Mouse (Mus musculus): ENCODE results near the gene Dab2ip. TPM values are rescaled to one million over a fixed set of nuclear protein-coding genes. Genes with fewer than 3 reads are reported as not detected.
A peak's percentile ranks its signal among the peaks of the same experiment; 100 is the strongest.

The Dab2ip gene
- total RNA-seq, 4 experiments from 2014 or later, result 87.5 to 90.5 (median 89.7) TPM

GRCm38 (mm10) chr2:35712611-35713010 is 154.5 kb downstream of the Dab2ip start:
- no peak for DNase-seq (ENCODE audit: low spot score in 2 of 2)

GRCm38 (mm10) chr2:35713460-35713859 is 155.4 kb downstream of the Dab2ip start:
- DNase-seq (ENCODE audit: low spot score in 2 of 2), result no peak

DNA sequence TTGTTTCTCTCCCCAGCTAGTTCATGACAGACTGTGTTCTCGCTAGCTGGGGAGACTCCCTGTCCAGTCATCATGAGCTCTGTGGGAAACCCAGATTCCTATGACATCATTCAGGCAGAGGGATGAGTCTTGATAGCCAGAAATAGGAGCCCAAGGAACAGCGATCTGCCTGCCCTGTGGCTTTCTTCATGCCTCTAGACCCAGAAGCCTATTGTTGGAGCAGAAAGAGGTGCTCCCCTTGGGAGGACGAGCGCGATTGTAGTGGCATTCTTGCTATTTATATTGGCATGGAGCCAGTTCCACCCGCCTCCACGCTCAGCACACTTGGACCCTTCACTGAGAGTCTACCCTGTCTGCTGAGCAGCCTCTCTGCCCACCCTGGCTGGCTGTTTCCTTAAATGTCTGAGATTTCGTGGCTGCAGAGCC is 156.7 kb downstream of the Dab2ip start:
- DNase-seq (ENCODE audit: low spot score in 2 of 2), result no peak

DNA sequence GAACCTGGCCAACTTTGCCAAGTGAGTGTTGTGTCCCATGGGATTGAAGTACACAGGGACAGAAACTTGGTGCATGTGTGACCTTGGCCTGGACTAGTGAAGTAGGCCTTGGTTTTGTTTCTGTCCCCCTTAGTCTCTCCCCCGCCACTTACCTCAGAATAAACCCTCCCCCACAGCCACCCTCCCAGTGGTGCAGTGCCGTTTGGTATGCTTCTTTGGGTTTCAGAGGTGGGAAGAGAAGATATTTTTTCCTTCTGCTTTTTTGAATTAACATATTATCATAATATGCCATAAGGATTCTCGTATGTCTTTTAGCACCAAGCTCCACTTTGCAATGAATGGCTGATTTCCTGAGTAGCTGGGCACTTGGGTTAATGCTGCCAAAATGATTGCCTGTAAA is 157.4 kb downstream of the Dab2ip start:
- no peak for DNase-seq (ENCODE audit: low spot score in 2 of 2)

DNA sequence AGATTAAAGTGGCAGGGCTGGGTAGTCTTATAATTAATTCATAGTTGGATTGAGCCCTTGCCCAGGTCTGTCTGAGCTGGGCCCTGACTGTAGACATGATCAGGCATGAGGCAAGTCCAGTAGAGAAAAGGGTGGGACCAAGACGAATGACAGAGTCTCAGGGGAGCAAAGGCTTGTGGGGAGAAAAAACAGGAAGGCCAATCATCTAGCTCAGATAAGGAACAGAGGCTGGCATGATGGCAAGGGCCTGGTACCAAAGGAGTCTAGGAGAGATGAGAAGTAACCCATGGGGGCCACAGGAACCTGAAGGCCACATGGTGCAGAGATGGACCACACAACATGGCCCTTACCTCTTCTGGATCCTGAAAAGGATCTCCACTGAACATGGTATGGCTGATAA is 158.1 kb downstream of the Dab2ip start:
- DNase-seq (ENCODE audit: low spot score in 2 of 2), result no peak

GRCm38 (mm10) chr2:35718003-35718500 is 160.0 kb downstream of the Dab2ip start:
- DNase-seq (ENCODE audit: low spot score in 2 of 2), result no peak

DNA sequence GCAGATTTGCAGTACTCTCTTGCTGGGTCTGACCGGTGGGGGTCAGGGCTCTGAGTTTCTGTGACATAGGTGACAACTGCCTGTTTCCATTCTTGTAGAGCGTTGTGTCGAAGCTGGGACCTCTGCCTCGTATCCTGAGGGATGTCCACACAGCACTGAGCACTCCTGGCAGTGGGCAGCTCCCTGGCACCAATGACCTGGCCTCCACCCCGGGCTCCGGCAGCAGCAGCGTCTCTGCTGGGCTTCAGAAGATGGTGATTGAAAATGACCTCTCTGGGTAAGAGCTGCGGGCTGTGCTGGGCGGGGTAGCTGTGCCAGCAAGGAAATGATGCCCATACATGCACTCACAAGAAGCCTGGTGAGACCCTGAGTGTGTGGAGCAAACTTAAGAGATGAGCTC is 160.6 kb downstream of the Dab2ip start:
- DNase-seq (ENCODE audit: low spot score in 2 of 2), result no peak

GRCm38 (mm10) chr2:35719230-35720005 is 161.4 kb downstream of the Dab2ip start:
- DNase-seq (ENCODE audit: low spot score in 2 of 2), result peak in 1 of 2 experiments; percentile 68

GRCm38 (mm10) chr2:35720104-35720503 is 162.0 kb downstream of the Dab2ip start:
- peak in 1 of 2 experiments; percentile 48 for DNase-seq (ENCODE audit: low spot score in 2 of 2)

GRCm38 (mm10) chr2:35720550-35720949 is 162.5 kb downstream of the Dab2ip start:
- no peak for DNase-seq (ENCODE audit: low spot score in 2 of 2)

GRCm38 (mm10) chr2:35720956-35721355 is 162.9 kb downstream of the Dab2ip start:
- no peak for DNase-seq (ENCODE audit: low spot score in 2 of 2)

GRCm38 (mm10) chr2:35722821-35723220 is 164.8 kb downstream of the Dab2ip start:
- no peak for DNase-seq (ENCODE audit: low spot score in 2 of 2)

DNA sequence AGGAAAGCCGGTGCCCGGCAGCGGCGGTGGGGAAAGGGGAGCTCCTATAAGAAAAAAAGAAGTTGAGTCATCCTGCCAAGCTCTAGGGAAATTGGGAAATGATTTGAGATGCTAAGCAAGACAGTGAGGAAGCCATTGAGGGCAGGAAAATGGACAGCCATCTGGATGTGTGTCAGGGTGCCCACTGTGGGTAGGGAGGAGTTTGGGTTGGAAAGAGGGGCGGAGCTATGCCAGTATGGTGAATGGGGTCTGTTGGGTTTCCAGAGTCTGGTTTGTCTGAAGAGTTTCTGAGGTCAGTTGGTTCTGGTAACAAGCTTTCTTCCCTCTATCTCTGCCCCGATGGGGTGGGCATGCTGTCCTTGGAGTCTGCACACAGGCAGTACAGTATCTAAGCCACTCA is 165.2 kb downstream of the Dab2ip start:
- no peak for DNase-seq (ENCODE audit: low spot score in 2 of 2)

DNA sequence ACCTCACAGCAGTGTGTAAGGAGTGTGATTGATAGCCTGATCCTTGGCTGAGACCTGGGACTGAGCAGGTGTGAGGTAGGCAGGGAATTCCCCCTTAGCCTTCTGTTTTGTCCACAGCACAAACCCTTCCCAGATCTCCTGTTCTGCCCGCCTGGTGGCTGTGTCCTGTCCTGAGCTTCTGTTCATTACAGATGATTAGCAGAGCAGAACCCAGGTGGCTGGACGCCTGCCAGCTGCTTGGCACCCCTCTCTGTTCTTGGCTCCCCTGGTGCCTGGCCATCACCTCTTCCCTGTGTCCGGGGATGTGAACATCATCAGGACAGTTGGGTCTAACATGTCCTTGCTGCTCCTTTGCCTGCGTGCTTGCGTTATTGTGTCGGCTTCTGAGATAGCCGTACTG is 165.6 kb downstream of the Dab2ip start:
- no peak for DNase-seq (ENCODE audit: low spot score in 2 of 2)

- no peak for DNase-seq (ENCODE audit: low spot score in 2 of 2)
These were observed 170.6 kb downstream of the Dab2ip start for GRCm38 (mm10) chr2:35728633-35729032.

- DNase-seq (ENCODE audit: low spot score in 2 of 2), result no peak
These were observed 171.3 kb downstream of the Dab2ip start for GRCm38 (mm10) chr2:35729077-35730065.

- DNase-seq (ENCODE audit: low spot score in 2 of 2), result no peak
These were observed 173.8 kb downstream of the Dab2ip start for GRCm38 (mm10) chr2:35731671-35732449.

DNA sequence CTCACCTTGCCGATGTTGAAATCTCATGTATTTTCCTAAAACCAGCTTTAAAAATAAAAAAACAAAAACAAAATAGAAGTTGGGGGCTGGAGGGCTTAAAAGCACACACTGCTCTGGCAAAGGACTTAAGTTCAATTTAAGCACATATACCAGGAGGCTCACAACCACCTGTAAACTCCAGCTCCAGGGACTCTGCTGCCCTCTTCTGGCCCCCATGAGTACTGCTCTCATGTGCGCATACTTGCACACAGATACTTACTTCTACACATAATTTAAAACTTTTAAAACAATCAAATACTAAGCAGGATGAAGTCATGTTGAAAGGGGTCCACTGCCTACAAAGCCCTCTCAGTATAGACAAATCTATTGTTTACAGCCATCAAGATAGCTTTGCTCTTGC is 176.9 kb downstream of the Dab2ip start:
- DNase-seq (ENCODE audit: low spot score in 2 of 2), result no peak

GRCm38 (mm10) chr2:35736061-35736460 is 178.0 kb downstream of the Dab2ip start:
- DNase-seq (ENCODE audit: low spot score in 2 of 2), result no peak

- no peak for DNase-seq (ENCODE audit: low spot score in 2 of 2)
These were observed 179.5 kb downstream of the Dab2ip start for GRCm38 (mm10) chr2:35737467-35738027.
